Mouse (Mus musculus): ENCODE data around the gene Slc15a1.

DNA sequence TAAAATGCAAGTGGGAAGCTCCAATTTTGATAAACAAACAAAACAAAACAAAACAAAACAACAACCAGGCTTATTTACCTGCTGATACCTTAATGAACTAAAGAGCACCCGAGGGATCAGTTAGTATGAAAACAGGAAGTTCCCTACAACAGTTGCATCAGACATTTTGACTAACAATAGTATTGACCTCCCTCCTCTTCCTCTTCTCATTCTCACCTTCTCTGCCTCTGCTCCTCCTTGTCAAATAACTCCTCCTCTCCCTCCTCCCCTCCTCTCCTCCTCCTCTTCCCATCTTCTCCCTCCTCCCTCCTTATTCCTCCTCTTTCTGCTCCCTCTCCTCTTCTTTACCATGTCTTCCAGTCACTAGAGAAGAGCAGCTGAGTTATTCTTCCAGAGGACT, 22.1 kb upstream of the Slc15a1 start:
- no peak for TF ChIP-seq EP300 (IDR thresholded peaks at IDR 0.05; ENCODE audit: low read depth)
- TF ChIP-seq CTCF (IDR thresholded peaks at IDR 0.05; ENCODE audit: low read depth) = no peak

Measured in heart, postnatal 0 days (tissue).